Mouse (Mus musculus) thymus, postnatal 25 days (tissue): Measurements from ENCODE around the gene Wdsub1.
"Not testable (repeated sequence)": the region's sequence is repeated elsewhere in the genome, so short reads cannot be mapped to it uniquely, and the experiment has no call there.

Experiments used
- DNase-seq: peaks from one replicate; pipeline ENCODE4 v3.0.0; 2022

Wdsub1 gene

DNA sequence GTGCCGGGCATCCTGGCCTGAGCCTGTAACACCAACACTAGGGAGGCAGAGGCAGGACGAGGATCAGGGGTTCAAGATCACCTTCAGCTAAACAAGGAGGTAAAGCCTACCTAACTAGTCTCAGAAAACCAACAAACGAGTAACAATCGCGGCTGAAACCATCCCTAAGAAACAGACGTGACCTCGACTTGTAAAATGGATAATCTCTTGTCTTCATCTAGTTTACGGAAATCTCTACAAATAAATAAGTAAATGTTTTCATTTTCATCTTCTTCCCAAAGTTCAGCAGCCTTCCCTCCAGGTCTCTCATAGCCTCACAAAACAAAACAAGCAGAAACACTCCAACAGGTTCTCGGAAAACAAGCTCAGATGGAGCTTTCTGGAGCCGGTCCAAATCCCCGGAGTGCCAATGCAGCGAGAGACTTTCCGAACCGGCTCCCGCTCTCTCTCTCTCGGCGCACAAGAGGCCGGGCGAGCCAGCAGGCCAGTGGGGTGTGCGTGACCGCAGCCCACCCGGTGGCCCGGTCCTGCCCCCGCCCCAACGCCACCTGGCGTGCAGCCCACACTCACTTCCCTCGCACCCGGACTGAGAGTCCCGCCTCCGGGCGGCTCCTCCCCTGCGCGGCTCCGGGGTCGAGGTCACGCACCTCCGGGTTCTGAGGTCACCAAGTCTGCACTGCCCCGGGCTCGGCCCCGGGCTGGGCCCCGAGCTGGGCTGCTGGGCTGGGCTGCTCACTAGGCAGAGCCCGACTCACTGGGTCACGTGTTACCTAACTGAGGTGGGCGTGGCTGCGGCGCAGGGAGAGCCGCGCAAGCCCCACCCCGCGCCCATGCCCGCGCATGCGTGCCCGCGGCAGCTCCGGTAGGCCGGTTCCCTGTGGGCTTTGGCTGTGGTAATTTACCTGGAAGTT is at the start of gene Wdsub1:
Wdsub1 (minus strand) TSS at position 761 of the 911 bp plus-strand sequence.
- DNase-seq, result peak; percentile 92

DNA sequence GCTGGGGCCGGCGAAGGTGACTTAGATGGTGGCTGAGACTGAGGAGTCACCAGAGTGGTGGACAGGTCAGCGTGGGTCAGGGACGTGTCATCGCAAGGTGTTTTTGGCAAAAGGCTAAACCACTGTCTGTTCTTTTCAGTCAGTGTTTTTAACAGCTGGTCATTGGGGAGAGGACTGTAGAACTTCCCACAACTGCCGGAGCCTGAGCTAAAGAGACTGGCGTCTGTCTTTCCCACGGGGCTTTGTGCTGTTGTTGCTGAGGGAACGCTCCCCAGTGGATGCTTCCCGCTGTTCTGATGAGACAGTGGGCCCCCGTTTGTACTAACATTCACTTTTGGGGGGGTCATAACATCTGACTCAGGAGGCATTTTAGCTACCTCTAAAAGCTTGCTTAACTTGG is 31.2 kb upstream of the Wdsub1 start:
- no peak for DNase-seq

DNA sequence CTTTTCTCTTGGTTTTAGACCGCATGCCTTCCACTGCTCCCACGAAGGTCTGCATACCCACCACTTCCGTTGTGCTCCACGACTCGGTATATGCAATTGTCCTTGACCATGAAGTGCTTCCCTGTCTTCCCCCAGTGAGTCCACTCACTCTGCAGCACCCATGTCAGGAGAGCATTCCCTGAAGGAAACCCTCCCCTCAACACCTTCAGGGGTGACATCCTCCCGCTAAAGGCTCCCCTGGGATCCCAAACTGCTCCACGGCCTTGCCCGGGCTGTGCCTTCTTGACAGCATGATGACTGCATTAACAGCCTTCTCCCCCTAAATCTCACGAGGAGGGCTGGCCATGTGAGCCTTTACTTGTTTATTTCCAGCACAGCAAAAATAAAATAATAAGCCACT is 25.7 kb upstream of the Wdsub1 start:
- no peak for DNase-seq

DNA sequence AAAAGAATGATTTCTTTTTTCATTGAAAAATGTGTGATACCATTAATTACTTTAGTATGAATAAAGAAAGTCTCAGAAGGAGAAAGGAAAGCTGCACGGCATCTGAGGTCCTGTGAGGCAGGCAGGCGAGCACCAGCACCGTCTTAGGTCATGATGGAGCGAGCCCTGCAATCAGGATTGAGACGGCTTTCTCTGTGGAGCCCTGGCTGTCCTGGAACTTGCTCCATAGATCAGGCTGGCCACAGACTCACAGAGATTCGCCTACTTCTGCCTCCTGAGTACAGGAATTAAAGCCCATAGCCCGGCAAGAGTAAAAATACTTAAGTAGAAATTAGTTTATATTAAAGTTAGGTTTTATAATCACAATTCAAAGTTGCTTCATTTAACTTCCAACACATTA is 21.6 kb upstream of the Wdsub1 start:
- DNase-seq, result no peak

DNA sequence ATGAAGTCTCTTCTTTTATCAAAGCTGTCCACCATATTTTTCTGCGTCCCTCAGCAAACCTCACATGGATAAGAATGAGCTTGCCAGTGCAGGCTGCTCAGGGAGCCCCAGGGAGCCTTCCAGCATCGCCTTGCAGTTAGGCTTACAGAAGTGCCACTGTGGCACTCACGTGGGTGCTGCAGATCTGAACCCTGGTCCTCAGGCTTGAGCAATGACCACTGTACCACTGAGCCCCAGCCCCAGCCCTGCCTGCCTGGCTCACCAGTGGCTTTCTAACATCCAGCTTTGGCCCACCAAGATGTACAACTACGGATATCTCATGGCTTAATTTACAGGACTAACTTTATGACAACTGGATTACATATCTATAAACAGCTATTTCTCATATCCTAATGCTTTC is 16.3 kb upstream of the Wdsub1 start:
- no peak for DNase-seq

DNA sequence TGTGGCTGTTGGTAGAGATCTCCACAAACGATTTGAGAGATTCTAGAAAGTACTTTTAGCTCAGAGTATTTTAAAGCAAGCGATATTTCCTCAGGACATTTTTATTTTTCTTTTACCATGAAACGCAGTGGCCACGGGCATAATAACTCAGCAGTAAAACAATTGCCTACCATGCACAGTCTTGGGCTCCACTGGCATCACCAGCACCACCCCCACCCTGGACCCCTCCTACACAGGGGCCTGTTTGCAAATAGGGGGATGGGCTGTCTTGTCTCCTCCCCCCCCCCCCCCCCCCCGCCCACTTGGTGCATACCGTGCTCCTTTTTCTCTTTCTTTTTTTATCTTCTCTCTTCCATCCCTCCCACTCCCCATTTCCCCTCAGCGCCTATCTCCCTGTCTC is 15.7 kb upstream of the Wdsub1 start:
- no peak for DNase-seq

DNA sequence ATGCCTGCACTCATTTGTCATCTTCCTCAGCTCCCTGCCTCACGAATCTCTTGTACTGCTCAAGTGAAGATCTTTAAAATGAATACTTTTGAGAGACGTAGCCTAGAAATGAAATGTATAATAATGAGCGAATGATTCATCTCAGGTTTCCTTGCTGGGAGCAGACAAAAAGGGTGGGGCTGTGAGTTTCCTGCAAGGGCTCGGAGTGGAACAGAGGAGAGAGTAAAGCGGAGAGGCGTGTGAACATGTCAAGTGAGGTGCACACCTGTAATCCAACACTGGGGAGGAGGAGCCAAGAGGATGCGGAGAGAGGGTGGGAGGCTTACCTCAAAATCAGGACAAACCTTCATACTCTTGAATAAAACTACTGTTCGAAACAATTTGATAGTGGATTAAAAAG is 14.4 kb upstream of the Wdsub1 start:
- DNase-seq, result no peak

DNA sequence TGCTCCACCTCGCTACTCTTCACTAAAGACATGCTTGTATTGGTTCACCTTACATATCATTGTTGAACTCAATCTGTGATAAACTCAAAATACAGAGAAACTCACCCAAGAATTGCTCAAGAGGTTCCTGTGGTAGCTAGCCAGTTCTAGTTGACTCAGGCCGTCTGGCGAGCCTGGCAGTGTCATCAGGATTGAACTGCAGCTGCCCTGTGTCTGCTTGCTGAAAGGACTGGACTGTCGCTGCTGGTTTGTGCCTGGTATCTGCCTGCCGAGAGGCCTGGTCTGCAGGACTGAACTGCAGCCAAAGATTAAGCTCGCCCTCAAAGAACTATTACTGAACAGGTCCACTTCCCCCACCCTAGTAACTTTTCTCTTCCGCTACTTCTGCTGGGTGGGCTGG is 14.0 kb upstream of the Wdsub1 start:
- no peak for DNase-seq

DNA sequence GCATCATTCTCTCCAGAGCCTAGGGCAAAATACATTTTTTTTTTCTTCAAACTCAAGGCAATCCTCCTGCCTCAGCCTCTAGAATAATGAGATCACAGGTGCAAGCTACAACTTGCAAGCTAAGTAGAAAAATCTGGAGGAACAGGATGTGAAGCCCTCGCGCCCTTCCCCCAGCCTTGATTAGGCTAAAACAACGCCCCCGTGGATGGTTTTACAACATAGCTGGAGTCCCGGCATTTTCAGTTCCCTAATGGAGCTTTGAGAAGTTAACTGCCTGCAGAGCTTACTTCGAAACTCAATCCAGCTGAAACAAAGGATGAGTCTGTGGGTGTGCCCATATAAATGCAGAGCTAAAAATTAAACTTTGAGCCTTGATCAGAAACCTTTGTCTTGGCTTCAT is 7.3 kb upstream of the Wdsub1 start:
- no peak for DNase-seq

DNA sequence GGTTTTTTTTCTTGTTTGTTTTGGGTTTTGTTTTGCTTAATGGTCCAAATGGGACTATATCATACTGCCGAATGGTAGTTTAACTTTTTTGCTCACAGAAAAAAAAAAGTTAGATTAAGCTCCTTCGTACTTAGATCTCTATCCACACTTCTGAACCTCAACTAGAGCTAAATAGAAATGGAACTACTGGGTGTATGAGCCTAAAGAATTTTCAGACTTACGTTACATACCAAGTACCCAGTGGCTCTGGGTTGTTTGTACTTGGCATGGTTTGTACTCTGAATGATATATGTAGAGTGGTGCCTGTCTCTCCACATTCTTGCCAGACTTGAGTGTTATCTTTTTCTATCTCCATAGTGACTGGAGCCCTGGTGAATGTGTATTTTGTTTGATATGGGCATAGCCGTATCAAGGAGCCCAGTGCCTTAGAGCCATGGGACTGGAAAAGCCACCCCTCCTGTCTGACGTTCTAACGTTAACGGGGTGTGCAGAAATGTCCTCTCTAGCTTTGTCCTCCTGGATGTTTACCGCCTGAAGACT is 421 bp upstream of the Wdsub1 start:
- no peak for DNase-seq

DNA sequence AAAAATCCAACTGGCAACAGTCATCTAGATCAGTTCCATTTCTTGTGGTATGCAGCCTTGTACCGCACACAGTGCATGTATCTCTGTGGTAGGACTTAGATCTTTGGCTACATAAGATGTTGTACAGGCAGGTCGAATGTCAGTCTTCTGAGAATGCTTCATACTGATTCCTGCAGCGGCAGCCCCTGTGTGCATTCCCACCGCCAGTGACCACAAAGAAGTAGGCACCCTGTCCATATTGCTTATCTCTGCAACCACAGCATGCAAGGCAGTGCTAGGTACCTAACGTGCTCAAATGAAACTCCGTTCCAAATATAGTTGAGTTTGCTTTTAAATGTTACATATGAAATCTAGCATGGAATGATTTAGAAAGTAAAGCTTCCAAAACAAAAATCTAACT is 987 bp downstream of the Wdsub1 start:
- DNase-seq, result no peak

DNA sequence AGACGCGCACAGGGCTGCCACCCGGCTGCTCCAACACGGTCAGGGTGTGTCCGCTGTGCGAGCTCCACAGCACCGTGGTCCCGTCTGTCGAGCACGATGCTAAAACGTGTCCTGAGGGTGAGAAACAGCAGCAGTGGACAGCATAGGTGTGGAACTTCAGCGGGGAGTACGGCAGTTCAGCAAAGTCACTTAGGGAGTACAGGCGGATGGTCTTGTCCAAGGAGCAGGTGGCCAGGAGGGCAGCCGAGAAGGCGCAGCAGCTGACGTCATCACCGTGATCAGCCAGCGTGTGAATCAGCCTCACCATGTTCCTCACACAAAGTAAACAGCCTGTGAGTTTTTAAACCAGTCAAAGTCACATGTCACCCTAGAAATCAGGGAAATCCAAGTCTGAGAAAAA is 4.2 kb downstream of the Wdsub1 start:
- no peak for DNase-seq

DNA sequence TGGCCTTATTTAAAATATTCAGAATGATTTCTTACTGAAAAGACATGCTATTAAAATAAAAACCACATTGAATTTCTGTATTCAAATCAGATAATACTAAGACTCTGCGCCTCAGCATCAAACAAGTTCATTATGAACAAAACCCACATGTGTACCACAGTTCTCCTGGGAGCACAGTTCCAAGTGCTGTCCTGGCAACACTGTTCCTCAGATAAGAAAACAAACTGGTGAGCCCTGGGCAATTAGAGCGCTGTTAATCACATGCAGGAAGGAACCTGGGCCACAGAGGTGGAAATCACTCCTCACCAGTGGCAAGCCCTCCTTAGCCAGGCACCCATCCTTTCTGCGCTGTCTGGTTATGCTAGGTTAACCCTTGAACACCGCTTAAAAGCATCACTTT is 5.1 kb downstream of the Wdsub1 start:
- DNase-seq, result peak; percentile 17

DNA sequence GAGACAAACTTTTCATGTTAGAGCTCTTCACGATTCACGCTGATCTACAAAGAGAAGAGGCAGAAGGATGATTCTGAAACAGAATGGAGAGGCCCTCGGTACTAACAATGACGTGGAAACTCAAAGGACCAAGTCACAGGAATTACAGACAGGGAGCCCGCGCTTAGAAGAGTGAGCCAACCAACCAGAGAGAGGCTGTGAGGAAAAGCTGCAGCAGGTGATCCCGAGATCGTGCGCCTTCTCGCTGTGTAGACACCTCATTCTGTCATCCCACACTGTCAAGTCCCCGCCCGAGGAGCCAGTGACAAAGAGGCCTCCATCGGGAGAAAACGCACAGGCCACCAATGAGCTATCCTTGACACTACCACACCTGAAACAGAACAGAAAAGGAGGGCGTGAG is 5.9 kb downstream of the Wdsub1 start:
- DNase-seq, result no peak

DNA sequence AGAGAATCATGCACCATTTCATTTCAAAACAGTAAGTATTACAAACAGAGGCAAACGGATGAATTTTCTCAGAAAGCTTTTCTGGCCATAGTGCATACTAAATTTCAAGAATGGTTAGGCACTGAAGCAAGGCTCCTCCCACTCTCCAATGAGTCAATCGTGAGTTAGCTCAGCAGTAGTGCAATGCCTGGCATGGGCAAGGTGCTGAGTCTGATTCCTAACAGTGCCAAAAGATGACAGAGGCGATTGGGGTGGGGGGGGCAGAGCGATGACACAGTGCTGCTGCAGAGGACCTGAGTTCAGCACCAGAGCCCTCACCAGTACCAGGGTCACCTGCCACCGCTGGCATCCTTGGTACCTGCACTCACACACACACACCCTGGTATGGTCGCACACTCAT is 11.9 kb downstream of the Wdsub1 start:
- DNase-seq, result no peak

DNA sequence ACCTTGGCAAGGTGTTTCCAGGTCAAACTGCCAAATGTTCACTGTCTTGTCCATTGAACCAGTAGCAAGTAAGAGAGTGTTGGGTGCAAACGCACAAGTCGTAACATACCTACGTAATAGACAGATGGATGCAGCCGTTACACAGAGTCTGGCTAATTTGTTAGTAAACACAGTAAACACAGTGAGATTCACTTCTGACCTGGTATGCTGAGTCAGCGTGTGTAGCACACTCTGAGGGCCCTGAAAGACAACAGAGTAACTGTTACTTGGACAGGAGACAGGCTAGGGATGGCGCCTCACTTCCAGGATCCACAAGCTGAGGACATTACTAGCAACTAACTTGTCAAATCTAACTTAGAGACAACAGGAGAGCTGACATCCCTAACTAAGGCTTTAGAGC is 19.8 kb downstream of the Wdsub1 start:
- DNase-seq, result no peak

DNA sequence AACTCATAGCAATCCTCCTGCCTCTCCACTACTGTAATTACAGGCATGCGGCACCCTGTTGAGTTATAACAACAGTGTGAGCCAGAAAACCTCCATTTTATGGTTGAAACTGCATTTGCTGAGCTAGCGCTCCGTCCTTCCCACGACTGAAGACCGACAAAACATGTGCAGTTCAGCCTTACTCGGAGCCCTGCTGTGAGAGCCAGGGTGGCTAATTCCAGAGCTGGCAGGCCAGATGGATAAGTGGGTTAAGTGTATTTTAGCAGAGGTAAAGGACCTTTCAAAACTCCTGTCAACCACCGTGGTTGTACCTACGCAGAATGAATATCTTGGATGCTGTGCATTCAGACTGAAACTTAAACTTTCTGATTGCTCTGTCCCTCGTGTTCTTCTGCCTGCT is 28.0 kb downstream of the Wdsub1 start:
- DNase-seq, result no peak

DNA sequence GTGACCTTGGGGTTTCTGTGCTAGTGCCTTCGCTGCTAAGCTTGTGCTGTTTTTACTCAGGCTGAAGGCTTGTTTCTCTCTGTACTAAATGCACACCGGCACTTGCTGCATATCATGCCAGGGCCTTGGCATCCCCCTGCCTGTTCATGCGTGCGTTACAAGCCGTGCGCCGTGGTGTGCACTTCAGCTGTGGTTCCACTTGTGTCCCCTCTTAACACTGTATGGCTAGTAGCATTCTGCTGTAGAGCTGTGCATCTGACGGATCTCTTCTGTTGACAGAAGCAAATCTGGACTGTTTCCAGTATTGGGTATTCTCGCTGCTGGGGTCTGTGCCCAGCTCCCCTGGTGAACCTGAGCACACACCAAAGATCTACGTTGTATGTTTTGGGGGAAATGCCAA is 28.8 kb downstream of the Wdsub1 start:
- DNase-seq, result no peak

DNA sequence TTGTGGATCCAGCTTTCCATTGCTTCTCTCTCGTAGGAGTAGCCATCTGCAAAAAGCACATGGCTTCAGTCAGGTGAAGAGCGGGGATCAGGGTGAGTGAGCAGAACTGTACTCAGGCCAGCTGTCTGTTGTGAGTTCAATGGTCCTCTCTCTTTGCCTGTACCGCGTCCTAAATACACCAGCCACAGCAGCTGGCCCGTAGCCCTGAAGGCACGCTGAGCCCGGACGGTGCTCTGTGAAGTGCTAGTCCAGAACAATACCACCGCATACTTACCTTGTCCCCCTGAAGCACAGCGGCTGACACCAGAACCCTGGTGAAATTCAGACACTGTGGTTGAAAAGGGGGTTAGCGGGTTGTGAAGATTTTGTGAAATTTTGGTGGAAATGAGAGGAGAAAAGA is 29.5 kb downstream of the Wdsub1 start:
- no peak for DNase-seq

DNA sequence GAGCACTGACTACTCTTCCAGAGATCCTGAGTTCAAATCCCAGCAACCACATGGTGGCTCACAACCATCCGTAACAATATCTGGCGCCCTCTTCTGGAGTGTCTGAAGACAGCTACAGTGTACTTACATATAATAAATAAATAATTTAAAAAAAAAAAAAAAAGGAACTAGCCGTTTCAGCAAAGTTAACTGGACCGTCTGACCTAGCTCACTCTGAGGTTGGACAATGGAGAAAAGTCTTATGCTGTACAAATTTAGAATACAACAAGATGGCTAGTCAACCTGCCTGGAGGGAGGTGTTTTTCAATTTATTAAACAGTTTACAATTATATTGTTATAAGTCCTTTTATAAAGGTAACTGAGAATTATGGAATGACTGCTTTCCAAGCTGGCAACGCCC is 30.5 kb downstream of the Wdsub1 start:
- not testable (repeated sequence) for DNase-seq

DNA sequence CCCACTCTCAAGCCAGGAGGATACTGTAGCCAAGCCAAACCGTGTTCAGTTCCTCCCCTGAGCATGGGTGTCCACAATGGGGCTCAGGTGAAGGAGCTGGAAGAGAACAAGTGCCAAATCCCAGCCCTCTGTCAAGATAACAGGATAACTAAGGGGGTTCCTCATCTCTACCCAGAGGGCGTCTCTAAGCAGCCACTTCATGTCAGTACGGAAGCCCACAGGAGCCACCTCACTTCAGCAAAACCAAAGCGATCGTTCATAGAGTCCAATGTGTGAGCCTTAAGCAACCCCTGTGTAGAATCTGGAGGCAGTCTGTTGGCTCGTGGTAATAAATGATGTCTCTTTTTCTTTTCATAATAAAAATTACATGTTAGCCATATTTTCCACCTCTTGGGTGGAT is 38.5 kb downstream of the Wdsub1 start:
- no peak for DNase-seq

DNA sequence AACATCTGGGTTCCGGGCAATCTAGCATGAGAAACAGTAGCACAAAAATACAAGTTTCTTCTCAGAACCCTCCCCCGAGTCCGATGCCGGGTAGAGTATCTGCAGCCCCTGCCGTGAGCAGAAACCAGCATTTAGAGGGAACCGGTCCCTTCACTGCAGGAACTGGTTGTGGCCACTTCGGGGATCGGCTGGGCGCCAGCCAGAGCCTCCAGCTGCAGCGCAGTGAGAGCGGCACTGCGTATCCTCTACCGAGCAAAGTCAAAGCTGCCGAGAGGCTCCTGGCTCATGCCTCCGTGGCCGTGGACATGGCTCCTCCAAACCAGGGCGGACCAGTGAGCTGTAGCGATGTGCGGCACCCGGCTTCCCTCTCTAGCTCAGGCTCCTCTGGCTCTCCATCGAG is 39.2 kb downstream of the Wdsub1 start:
- DNase-seq, result no peak

DNA sequence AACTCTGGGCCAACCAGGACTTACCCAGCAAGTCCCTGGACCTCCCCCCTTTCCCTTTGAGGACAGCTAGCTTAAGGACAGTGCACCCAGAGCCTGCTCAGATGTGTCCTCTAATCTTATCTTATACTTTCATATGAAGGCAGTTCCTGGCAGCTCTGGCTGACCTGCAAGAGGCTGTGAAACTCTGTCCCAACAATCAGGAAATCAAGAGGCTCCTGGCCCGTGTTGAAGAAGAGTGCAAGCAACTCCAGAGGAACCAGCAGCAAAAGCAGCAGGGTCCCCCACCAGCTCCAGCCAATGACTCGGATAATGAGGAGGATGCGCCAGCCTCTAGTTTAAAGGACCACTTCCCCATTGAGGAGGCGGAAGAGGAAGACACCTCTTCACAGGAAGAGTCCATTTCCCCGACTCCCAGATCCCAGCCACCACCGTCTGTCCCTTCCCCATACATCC is 39.8 kb downstream of the Wdsub1 start:
- no peak for DNase-seq

DNA sequence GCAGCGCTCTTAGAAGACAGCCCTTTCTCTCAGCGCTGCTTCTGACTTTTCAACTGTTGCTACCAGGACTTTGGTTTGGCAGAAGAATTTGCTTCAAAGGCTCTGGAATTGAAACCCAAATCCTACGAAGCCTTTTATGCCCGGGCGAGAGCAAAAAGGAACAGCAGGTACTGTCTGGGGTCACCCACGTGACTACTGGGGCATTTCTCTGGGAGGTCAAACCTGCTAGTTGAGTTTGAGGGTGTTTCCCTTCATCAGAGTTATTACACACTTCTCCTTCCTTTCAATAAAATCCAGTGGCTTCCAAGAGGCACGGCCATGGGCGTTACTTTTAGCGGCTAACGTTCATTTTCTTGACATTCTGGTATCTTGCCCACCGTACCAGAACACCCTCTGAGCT is 40.4 kb downstream of the Wdsub1 start:
- no peak for DNase-seq
